Mouse (Mus musculus): ENCODE results near the gene Ambra1. TPM values are rescaled to one million over a fixed set of nuclear protein-coding genes. Genes with fewer than 3 reads are reported as not detected.
"Not testable (repeated sequence)": the region's sequence is repeated elsewhere in the genome, so short reads cannot be mapped to it uniquely, and the experiment has no call there.

The Ambra1 gene
- polyA plus RNA-seq, 1 experiment = 21.1 TPM

GRCm38 (mm10) chr2:91723951-91724350, 6.0 kb upstream of the Ambra1 start:
- TF ChIP-seq CTCF (IDR thresholded peaks at IDR 0.05; ENCODE audit: control insufficient read depth, insufficient read depth, low read length) (no peak), POLR2A (IDR thresholded peaks at IDR 0.05; ENCODE audit: borderline replicate concordance, control insufficient read depth, low read depth, low read length) (no peak)
- Histone ChIP-seq H3K27ac (ENCODE audit: control insufficient read depth, insufficient read depth, low read depth, low read length, poor library complexity) (no peak overlapping the region), H3K4me3 (replicated peaks; ENCODE audit: control insufficient read depth, low read depth, low read length) (no peak overlapping the region), H3K4me1 (ENCODE audit: control insufficient read depth, insufficient read depth, low read length) (no peaks in the 10 kb centered on the region; the same call in 1 of the 2 replicates)

GRCm38 (mm10) chr2:91724716-91725115, 5.2 kb upstream of the Ambra1 start:
- no peak overlapping the region for H3K27ac ChIP-seq (ENCODE audit: control insufficient read depth, insufficient read depth, low read depth, low read length, poor library complexity)
- TF ChIP-seq POLR2A (IDR thresholded peaks at IDR 0.05; ENCODE audit: borderline replicate concordance, control insufficient read depth, low read depth, low read length) (no peak), CTCF (IDR thresholded peaks at IDR 0.05; ENCODE audit: control insufficient read depth, insufficient read depth, low read length) (no peak)
- 45% methylated on average over 2 of the region's 2 CpGs for WGBS
- no peaks in the 10 kb centered on the region; the same call in 1 of the 2 replicates for H3K4me1 ChIP-seq (ENCODE audit: control insufficient read depth, insufficient read depth, low read length)
- no peak overlapping the region for H3K4me3 ChIP-seq (replicated peaks; ENCODE audit: control insufficient read depth, low read depth, low read length)

DNA sequence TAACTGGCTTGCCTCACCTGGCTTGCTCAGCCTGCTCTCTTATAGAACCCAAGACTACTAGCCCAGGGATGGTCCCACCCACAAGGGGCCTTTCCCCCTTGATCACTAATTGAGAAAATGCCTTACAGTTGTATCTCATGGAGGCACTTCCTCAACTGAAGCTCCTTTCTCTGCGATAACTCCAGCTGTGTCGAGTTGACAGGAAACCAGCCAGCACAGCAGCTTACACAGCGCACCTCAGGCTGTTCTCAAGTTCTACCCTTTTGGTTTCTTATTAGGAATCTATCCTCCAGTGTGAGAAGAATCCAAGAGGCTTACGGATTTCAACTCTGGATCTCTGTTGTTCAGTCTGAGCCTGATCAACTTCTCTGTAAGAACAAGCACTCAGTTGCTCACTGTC, 4.5 kb upstream of the Ambra1 start:
- H3K4me3 ChIP-seq (replicated peaks; ENCODE audit: control insufficient read depth, low read depth, low read length); H3K4me1 ChIP-seq (ENCODE audit: control insufficient read depth, insufficient read depth, low read length); H3K27ac ChIP-seq (ENCODE audit: control insufficient read depth, insufficient read depth, low read depth, low read length, poor library complexity): not testable (repeated sequence)
- WGBS = 7% methylated on average over 4 of the region's 4 CpGs

- TF ChIP-seq CTCF (IDR thresholded peaks at IDR 0.05; ENCODE audit: control insufficient read depth, insufficient read depth, low read length) (no peak), POLR2A (IDR thresholded peaks at IDR 0.05; ENCODE audit: borderline replicate concordance, control insufficient read depth, low read depth, low read length) (no peak)
- 61% methylated on average over 3 of the region's 3 CpGs for WGBS
- H3K4me3 ChIP-seq (replicated peaks; ENCODE audit: control insufficient read depth, low read depth, low read length) = no peak overlapping the region
- H3K27ac ChIP-seq (ENCODE audit: control insufficient read depth, insufficient read depth, low read depth, low read length, poor library complexity) = no peak overlapping the region
- H3K4me1 ChIP-seq (ENCODE audit: control insufficient read depth, insufficient read depth, low read length) = peaks cover 1% of the 10 kb centered on the region; the same call in 1 of the 2 replicates
These were observed 2.9 kb upstream of the Ambra1 start for GRCm38 (mm10) chr2:91727011-91727410.

DNA sequence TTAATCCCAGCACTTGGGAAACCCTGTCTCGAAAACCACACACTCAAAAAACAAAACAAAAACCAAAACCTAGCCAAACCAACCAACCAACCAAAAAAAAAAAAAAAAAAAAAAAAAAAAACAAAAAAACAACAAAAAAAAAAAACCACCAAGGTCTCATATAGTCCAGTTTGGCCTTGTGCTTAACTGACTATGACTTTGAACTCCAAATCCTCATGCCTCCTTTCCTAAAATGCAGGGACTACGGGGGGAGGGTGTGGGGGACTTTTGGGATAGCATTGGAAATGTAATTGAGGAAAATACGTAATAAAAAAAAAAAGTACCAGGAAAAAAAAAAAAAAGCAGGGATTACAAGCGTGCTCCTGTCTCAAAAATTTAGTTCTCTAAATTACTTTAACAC, 363 bp upstream of the Ambra1 start:
- H3K4me1 ChIP-seq (ENCODE audit: control insufficient read depth, insufficient read depth, low read length) = peaks cover 2% of the 10 kb centered on the region; the same call in 1 of the 2 replicates
- 26% methylated on average over 4 of the region's 4 CpGs for WGBS
- TF ChIP-seq POLR2A (IDR thresholded peaks at IDR 0.05; ENCODE audit: borderline replicate concordance, control insufficient read depth, low read depth, low read length) = no peak
- TF ChIP-seq CTCF (IDR thresholded peaks at IDR 0.05; ENCODE audit: control insufficient read depth, insufficient read depth, low read length) = no peak
- no peak overlapping the region for H3K4me3 ChIP-seq (replicated peaks; ENCODE audit: control insufficient read depth, low read depth, low read length)
- H3K27ac ChIP-seq (ENCODE audit: control insufficient read depth, insufficient read depth, low read depth, low read length, poor library complexity) = no peak overlapping the region

GRCm38 (mm10) chr2:91735221-91735620, 5.3 kb downstream of the Ambra1 start:
- TF ChIP-seq POLR2A (IDR thresholded peaks at IDR 0.05; ENCODE audit: borderline replicate concordance, control insufficient read depth, low read depth, low read length) (no peak), CTCF (IDR thresholded peaks at IDR 0.05; ENCODE audit: control insufficient read depth, insufficient read depth, low read length) (no peak)
- Histone ChIP-seq H3K27ac (ENCODE audit: control insufficient read depth, insufficient read depth, low read depth, low read length, poor library complexity) (no peak overlapping the region), H3K4me1 (ENCODE audit: control insufficient read depth, insufficient read depth, low read length) (peaks cover 2% of the 10 kb centered on the region; the same call in 1 of the 2 replicates), H3K4me3 (replicated peaks; ENCODE audit: control insufficient read depth, low read depth, low read length) (no peak overlapping the region)
- WGBS = 87% methylated on average over 5 of the region's 5 CpGs

DNA sequence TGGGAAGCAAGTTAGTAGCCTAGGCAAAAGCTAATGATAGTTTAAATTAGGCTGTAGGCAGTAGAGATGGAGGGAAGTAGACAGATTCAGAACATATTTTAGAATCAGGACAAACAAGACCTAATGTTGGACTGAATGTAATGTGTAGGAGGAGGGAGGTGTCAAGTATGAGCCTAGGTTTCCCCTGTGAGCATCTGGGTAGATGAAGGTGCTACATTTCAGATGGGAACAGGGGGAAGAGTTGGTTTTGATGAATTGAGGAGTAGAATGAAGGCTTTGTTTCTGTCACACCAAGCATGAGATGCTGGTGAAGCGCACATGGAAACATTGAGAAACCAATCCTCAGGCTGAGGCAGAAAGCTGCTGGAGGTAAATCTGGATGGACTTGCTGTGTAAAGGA, 9.7 kb downstream of the Ambra1 start:
- TF ChIP-seq POLR2A (IDR thresholded peaks at IDR 0.05; ENCODE audit: borderline replicate concordance, control insufficient read depth, low read depth, low read length) = no peak
- WGBS = 92% methylated on average over 1 of the region's 1 CpGs
- no peak overlapping the region for H3K27ac ChIP-seq (ENCODE audit: control insufficient read depth, insufficient read depth, low read depth, low read length, poor library complexity)
- H3K4me1 ChIP-seq (ENCODE audit: control insufficient read depth, insufficient read depth, low read length) = no peaks in the 10 kb centered on the region
- no peak overlapping the region for H3K4me3 ChIP-seq (replicated peaks; ENCODE audit: control insufficient read depth, low read depth, low read length)

GRCm38 (mm10) chr2:91744686-91745085, 14.8 kb downstream of the Ambra1 start:
- no peak for TF ChIP-seq POLR2A (IDR thresholded peaks at IDR 0.05; ENCODE audit: borderline replicate concordance, control insufficient read depth, low read depth, low read length)
- TF ChIP-seq CTCF (IDR thresholded peaks at IDR 0.05; ENCODE audit: control insufficient read depth, insufficient read depth, low read length) = no peak
- WGBS = 85% methylated on average over 5 of the region's 5 CpGs
- Histone ChIP-seq H3K4me1 (ENCODE audit: control insufficient read depth, insufficient read depth, low read length) (no peaks in the 10 kb centered on the region), H3K27ac (ENCODE audit: control insufficient read depth, insufficient read depth, low read depth, low read length, poor library complexity) (no peak overlapping the region), H3K4me3 (replicated peaks; ENCODE audit: control insufficient read depth, low read depth, low read length) (no peak overlapping the region)

GRCm38 (mm10) chr2:91749811-91750261, 19.9 kb downstream of the Ambra1 start:
- TF ChIP-seq POLR2A (IDR thresholded peaks at IDR 0.05; ENCODE audit: borderline replicate concordance, control insufficient read depth, low read depth, low read length) (no peak), CTCF (IDR thresholded peaks at IDR 0.05; ENCODE audit: control insufficient read depth, insufficient read depth, low read length) (no peak)
- H3K4me1 ChIP-seq (ENCODE audit: control insufficient read depth, insufficient read depth, low read length) = no peaks in the 10 kb centered on the region
- no peak overlapping the region for H3K27ac ChIP-seq (ENCODE audit: control insufficient read depth, insufficient read depth, low read depth, low read length, poor library complexity)
- WGBS = 64% methylated on average over 2 of the region's 2 CpGs
- no peak overlapping the region for H3K4me3 ChIP-seq (replicated peaks; ENCODE audit: control insufficient read depth, low read depth, low read length)

All from bone marrow, adult 2 months (tissue).